Mouse (Mus musculus): ENCODE data around the gene Srd5a1.

Gene Srd5a1

DNA sequence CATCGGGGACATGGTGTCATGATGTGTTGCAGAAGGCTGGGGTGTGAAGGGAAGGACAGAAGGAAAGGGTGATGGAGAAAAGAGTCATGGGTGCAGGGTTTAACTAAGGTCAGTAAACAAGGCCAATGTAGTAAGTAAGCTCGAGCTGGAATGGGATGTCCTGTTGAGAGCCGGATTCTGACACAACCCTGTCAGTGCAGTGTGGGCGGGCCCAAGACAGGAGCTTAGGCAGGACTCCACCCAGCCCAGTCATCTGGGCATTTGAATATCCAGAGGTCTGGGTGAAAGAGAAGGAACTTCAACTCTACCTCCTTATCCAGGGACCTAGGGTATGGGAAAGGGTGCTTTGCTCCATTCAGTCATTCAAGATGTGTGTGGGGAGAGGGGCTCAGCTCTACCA, 72.9 kb downstream of the Srd5a1 start:
- peak; percentile 45 for DNase-seq (ENCODE audit: low spot score)

DNA sequence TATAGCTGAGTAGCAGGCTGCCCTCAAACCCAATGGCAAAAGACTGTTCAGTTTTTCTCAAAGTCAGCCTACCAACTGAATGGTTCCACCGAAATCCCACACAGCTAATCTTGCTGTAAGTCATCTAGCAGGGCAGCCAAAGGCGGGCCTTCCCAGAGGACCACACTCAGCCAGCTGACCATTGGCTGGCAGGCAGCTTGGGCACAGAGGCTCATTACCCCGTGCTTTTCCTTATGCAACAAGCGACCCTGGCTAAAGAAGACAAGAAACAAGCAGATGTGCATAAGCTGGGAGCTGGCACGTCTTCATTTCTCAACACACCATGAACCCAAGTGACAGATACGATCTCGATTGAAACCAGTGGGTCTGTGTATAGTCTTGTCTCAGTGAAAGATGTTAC, 73.9 kb downstream of the Srd5a1 start:
- DNase-seq (ENCODE audit: low spot score) = no peak

DNA sequence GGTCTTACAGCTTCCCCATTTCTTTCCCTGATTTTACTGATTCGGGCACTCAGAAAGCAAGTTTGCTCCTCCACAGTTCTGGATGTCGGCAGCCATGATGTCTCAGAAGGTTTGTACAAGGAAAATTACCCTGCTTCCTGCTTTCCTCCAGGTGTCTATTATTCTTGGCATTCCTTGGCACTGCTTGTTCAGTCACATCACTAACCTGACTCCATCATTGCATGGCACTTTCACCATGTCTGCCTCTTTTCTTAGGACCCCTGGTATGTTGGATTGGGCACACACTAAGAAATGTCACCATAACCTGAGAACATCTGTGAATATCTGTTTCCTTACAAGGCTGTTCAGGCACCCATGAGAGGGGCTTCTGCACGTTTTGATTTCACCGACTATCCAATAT, 75.2 kb downstream of the Srd5a1 start:
- no peak for DNase-seq (ENCODE audit: low spot score)

DNA sequence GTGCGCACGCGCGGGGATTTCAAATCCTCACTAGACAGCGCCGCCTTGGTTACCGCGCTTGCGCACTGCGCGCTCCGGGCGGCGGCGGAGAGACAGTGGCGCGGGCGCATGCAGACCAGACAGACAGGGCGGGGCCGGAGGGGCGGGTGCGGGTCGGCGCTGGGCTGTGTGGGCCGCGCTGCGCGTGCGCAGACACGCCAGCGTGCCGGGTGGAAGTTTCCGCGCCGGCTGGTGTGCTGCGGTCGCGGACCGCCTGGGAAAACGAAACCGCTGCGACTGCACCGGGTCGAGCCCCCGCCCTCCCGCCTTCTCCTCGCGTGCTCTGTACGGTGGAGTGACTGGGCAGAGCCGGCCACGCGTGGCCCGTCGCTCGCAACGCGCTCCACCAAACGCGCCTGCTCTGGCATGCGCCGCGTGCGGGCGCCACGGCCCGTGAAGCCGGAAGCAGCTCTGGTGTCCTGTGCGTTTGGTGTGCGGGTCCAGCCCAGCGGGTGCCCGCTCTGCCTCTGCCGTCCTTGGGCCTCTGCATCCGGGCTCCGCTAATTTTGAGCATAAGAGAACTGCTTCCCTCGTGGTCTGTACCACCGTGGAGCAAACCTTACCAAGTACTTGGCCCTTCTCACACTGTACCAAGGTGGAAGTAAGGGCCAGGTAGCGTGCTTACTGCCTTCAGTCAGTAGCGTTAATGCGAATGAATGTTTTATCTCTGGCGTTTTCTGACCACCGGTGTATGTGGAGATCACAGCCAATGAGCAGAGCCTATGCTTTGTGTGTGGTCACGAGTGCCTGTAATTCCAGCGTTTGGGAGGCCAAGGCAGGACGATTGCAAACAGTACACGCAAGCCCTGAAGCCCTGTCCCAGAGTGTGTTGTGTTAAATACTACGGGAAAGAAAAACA, 76.3 kb downstream of the Srd5a1 start:
- peak; percentile 98 for DNase-seq (ENCODE audit: low spot score)

- no peak for DNase-seq (ENCODE audit: low spot score)
These were observed 76.9 kb downstream of the Srd5a1 start, which contains the start of gene Tent4a for GRCm38 (mm10) chr13:69534334-69534653. Tent4a (minus strand) TSS chr13:69534617.

DNA sequence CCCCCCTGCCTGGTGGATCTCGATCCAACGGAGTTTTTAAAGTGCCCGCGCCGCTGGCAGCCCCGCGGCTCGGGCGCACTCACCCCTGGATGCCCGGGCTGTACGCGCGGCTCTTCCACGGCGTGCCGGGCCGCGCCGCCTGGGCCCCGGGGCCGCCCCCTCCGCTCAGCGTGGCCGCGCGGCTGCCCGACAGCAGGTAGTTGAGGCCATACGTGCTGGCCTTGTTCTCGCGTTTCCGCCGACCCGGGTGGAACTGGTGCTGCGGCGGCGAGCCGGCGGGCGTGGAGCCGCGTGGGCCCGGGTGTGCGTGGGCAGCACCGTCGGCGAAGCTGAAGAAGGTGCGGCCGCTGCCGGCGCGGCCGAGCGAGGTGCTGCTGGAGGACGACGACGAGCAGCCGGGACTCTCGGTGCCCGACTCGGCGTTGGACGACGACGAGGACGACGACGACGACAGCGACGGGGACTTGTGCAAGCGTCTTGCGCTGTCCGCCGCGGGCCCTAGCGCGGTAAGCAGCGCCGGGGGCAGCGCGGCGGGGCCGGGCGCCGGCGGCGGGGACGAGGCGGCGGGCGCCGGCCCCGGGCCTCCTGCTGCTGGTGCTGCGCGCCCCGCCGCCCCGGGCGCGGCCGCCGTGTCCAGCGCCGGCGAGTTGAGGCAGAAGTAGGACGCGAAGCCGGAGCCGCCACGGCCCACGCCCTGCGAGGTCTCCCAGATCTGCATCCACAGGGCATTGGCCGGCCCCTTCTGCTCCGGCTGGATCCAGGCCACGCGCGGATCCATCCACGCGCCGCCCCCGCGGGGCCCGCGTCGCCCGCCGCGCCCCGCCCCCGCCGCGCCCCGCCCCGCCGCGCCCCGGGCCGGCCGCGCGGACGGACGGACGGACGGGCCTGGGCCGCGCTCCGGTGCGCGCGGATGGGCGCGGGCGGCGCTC, 77.6 kb downstream of the Srd5a1 start, which contains the start of gene Nsun2:
Gene Nsun2, plus strand, starts transcription at position 342 of the 929 bp plus-strand sequence.
- DNase-seq (ENCODE audit: low spot score) = no peak

DNA sequence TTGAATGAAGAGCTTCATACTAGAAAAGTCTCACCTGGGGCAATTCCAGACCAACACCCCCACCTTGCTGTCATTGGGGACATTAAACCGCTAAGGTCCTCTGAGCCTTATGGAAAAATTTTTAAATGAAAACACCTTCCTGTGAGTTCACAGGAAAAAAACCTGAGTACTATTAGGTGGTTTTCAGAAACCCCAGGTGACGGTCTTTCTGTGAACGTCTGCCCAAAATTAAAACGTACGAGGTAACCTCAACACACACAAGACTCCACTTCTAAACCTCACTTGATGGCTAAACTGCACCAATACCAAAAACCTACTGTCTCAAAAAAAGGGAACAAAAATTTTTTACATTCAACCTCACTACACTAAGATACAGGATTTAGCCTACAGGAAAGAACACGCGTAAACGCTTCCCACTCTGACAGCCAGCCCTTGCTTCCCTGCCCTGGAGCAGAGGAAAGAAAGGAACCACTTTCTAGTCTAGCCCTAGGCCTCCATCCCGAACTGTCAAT, 78.3 kb downstream of the Srd5a1 start:
- DNase-seq (ENCODE audit: low spot score) = no peak

DNA sequence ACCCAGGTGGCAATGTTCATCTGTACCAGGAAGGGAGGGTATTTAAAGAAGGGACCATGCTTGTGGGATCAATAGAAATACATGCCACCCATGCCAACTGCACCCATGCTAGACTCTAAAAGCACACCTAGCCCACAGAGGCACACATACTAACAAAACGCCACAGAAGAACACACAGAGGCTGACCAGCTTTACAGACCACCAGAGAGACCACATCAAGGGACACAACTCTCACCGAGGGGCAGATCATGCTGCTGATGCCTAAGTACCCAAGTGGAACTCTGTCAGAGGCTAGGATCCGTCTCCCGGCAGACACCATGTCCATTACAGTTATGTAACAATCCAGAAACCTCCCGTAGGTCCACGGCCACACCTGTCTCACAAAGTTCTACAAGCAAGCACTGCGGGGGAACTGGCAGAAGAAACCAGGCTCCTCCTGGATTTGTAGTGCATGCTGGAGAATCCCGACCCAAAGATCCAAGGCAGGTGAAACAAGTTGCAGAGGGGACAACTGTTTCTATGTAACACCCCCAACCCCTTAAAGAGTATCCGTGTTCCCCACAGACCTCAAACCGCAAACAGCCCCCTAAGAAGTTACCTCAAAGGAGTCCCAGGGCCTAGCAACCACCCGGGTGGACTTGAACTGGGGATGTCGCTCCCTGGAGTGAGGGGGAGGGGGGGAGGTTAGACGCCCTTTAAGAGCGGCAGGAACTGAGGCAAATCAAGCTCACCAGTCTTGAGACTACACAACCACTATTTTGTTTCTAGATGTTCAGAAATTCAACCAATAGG, 78.9 kb downstream of the Srd5a1 start:
- no peak for DNase-seq (ENCODE audit: low spot score)

DNA sequence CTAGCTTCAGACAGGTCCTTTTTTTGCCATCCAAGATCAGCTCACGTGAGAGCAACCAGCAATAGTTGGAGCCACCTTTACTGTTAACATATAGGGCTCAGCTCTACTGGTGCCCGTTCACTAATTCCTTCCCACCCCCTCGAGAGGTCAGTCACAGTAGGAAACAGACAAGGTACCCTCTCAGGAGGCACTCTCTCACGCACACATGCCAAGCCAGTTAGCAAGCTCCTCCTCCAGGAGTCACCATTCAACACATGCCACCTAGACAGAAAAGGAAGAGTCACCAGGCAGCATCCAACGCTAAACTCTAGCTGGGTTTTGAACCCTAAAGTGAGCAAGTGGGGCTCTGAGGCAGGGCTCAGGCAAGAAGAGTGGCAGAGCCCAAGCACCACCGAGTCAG, 79.8 kb downstream of the Srd5a1 start:
- no peak for DNase-seq (ENCODE audit: low spot score)

DNA sequence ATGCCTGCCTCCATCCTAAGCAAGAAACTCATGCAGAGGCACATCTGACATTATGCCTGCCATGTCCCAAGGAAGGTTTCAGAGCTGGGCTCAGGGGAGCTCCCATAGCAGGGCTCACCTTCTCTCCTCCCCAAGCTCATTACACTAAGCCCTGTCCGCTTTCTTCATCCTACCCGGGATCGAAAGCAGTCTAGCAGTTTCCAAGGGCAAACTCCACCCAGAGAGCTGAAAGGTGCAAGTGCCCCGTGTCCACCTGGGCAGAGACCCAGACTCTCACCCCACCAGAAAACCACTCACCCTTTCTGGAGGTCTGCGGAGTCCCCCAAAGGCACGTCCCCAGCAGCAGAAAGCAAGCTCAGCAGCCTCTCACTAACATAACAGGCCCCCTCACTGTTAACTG, 80.3 kb downstream of the Srd5a1 start:
- no peak for DNase-seq (ENCODE audit: low spot score)

DNA sequence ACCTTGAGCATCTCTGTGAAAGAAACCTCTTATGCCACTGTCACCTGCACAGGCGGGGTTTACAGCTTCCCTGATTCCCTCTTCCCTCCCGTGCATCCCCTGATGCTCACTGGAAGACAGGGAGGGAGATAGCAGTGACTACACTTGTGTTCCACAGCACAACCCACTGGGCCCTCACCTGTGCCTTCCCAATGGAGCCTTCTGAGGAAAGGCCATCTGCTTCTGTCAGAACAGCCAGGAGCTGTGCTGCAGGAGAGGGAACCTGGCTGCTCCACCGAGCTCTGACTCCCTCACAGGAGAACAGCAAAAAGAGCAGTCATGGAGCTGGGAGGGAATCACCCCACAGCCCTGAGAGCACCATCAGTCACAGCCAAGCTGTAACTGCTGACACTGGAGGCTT, 81.1 kb downstream of the Srd5a1 start:
- no peak for DNase-seq (ENCODE audit: low spot score)

DNA sequence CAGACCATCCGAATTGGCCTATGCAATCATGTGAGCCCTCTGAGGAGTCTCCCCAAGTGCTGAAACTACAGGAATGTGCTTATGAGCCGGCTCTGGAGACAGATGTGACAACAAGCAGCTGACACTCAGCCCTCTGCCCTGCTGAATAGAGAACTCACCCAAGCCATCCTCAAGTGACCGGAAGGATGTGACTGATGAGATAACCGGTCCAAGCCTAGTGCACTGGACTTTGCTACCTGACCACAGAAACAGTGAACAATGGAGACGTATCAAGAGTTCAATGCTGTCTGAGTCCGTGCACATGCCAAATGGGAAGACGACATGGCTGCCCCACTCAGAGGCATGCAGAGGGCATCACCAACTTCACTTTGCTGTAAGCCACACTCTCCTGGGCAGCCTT, 82.7 kb downstream of the Srd5a1 start:
- no peak for DNase-seq (ENCODE audit: low spot score)

DNA sequence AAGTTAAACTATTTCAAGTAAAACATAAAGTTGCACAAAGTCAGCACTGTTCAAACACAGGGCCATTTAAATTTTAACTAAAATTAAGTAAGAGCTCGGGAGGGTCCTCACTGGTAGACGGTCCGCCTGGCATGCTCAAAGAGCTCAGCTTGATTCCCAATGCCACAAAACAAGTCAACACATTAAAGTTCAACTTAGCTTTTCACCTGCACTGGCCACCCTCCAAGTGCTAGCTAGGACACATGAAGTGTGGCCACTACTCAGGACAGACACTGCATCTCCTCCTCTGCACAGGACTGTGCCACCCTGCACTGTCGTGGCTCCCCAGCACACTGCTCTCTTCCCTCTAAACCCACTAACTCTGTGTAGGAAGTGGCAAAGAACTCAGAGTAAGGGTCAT, 85.4 kb downstream of the Srd5a1 start:
- no peak for DNase-seq (ENCODE audit: low spot score)

DNA sequence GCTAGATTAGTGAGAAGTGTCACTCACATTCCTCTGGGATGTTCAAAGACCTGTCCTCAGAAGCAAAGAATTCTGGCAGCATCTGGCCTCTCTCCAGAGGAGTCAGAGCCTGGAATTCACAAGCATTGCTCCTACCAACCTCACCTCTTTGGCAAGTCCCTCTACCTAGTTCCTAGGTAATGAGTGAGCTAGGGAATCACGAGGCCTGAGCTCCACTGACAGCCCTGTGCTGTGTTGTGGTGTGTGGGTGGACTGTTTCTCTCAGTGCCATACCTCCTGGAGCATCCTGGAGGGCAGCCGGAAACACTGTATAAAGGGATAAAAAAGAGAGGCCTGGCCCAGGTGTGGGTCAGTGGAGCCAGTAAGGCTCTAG, 87.1 kb downstream of the Srd5a1 start:
- no peak for DNase-seq (ENCODE audit: low spot score)
